Comparison of ENCODE assay signal across 14 mouse cellular contexts in genomic region chr2:160940930-160941709, GRCm38 (mm10). TPM values are rescaled to one million over a fixed set of nuclear protein-coding genes. Genes with fewer than 3 reads are reported as not detected.
DNase-seq lines count a peak whose midpoint lies in the region; ATAC-seq and TF ChIP-seq lines count a peak whose summit lies in the region.
"Had no signal": no experiment of that assay in that cellular context is flagged by ENCODE, and none has a peak within 500 bp of the region (broad histone marks: within the 10 kb centered on the region; RNA-seq: fewer than 3 reads in every experiment).

No protein-coding gene starts in this region.

- H3K79me2 ChIP-seq in C2C12 (ENCODE audit: control insufficient read depth, insufficient read depth): no peaks in the 10 kb centered on the region

- H3K36me3 ChIP-seq in kidney, postnatal 0 days (ENCODE audit: insufficient read depth, low read length): 0 out of 2 replicates have a peak, but pooled peaks cover 3% of the 10 kb centered on the region
- H3K36me3 ChIP-seq in C2C12 (ENCODE audit: control insufficient read depth, insufficient read depth): no peaks in the 10 kb centered on the region
- H3K36me3 ChIP-seq in heart, embryonic 13.5 days: peaks cover 12% of the 10 kb centered on the region; the same call in 1 of the 2 replicates
- H3K36me3 ChIP-seq in midbrain, embryonic 13.5 days: peaks cover 14% of the 10 kb centered on the region

- WGBS in kidney, postnatal 0 days: 55% methylated on average over 17 of the region's 17 CpGs
- WGBS in heart, embryonic 13.5 days: 15% methylated on average over 17 of the region's 17 CpGs
- 75% methylated on average over 17 of the region's 17 CpGs for WGBS in midbrain, embryonic 13.5 days

- no peak for TF ChIP-seq CTCF in gastrocnemius, adult 2 months (IDR thresholded peaks at IDR 0.05)
- peak; percentile 20; the same call in 1 of the 2 replicates for TF ChIP-seq CTCF in kidney, postnatal 0 days (IDR thresholded peaks at IDR 0.05; ENCODE audit: low read depth)
- peak; percentile 6 for TF ChIP-seq CTCF in C2C12 (IDR thresholded peaks at IDR 0.05; ENCODE audit: control insufficient read depth, insufficient read depth, insufficient read length)

- no peak for ATAC-seq in kidney, postnatal 0 days (replicated peaks; ENCODE audit: low FRiP score, low read depth)
- ATAC-seq in heart, embryonic 13.5 days (ENCODE audit: extremely low read depth, insufficient number of reproducible peaks, low FRiP score, low TSS enrichment): peak; percentile 33; the same call in 1 of the 2 replicates
- no peak for ATAC-seq in midbrain, embryonic 13.5 days
- ATAC-seq: CD4-positive, CD25-positive, alpha-beta regulatory T cell, adult 4 months; liver, postnatal 0 days had no signal

- H3K4me2 ChIP-seq in kidney, postnatal 0 days (ENCODE audit: low read length): no peak overlapping the region
- H3K4me2 ChIP-seq in heart, embryonic 13.5 days: peak overlapping the region; percentile 47
- no peak overlapping the region for H3K4me2 ChIP-seq in midbrain, embryonic 13.5 days (replicated peaks)

- H3ac ChIP-seq in C2C12 (ENCODE audit: control insufficient read depth, insufficient read length, low read depth): no peak overlapping the region

- intact Hi-C loops in gastrocnemius, adult 2 months (cut with DNase I): no loop called here

- H3K9me3 ChIP-seq in kidney, postnatal 0 days (replicated peaks; ENCODE audit: low read length): no peaks in the 10 kb centered on the region
- H3K9me3 ChIP-seq in heart, embryonic 13.5 days: no peaks in the 10 kb centered on the region
- H3K9me3 ChIP-seq in midbrain, embryonic 13.5 days: no peaks in the 10 kb centered on the region
- H3K9me3 ChIP-seq: forebrain, embryonic 10.5 days had no signal

- no peaks in the 10 kb centered on the region for H3K79me3 ChIP-seq in C2C12 (ENCODE audit: low read depth)

- H3K4me1 ChIP-seq in kidney, postnatal 0 days (replicated peaks; ENCODE audit: insufficient read depth, low read length): peaks cover 8% of the 10 kb centered on the region; the same call in 1 of the 2 replicates
- H3K4me1 ChIP-seq in heart, embryonic 13.5 days: peaks cover 43% of the 10 kb centered on the region
- H3K4me1 ChIP-seq in midbrain, embryonic 13.5 days (replicated peaks): no peaks in the 10 kb centered on the region

- H3K27me3 ChIP-seq in kidney, postnatal 0 days (ENCODE audit: insufficient read depth, low read length): no peaks in the 10 kb centered on the region
- H3K27me3 ChIP-seq in C2C12 (ENCODE audit: control insufficient read depth, insufficient read depth, insufficient read length): no peaks in the 10 kb centered on the region
- H3K27me3 ChIP-seq in heart, embryonic 13.5 days (replicated peaks): peaks cover 6% of the 10 kb centered on the region; the same call in 1 of the 2 replicates
- H3K27me3 ChIP-seq in midbrain, embryonic 13.5 days: no peaks in the 10 kb centered on the region

- no peak overlapping the region for H3K9ac ChIP-seq in kidney, postnatal 0 days (ENCODE audit: low read depth, low read length)
- 0 out of 2 replicates have a peak overlapping the region, but pooled peaks have one; percentile 25 for H3K9ac ChIP-seq in heart, embryonic 13.5 days
- H3K9ac ChIP-seq in midbrain, embryonic 13.5 days (replicated peaks): no peak overlapping the region
- H3K9ac ChIP-seq: liver, postnatal 0 days had no signal

- H3K4me3 ChIP-seq in gastrocnemius, adult 2 months: no peak overlapping the region
- H3K4me3 ChIP-seq in kidney, postnatal 0 days (replicated peaks; ENCODE audit: low read depth, low read length): no peak overlapping the region
- H3K4me3 ChIP-seq in C2C12 (ENCODE audit: insufficient read depth, poor library complexity, severe bottlenecking): no peak overlapping the region
- H3K4me3 ChIP-seq in heart, embryonic 13.5 days: peak overlapping the region; percentile 6; the same call in 1 of the 2 replicates
- H3K4me3 ChIP-seq in midbrain, embryonic 13.5 days (replicated peaks): no peak overlapping the region
- H3K4me3 ChIP-seq: forebrain, embryonic 10.5 days had no signal

- H3K27ac ChIP-seq in gastrocnemius, adult 2 months: no peak overlapping the region
- no peak overlapping the region for H3K27ac ChIP-seq in kidney, postnatal 0 days
- peak overlapping the region; percentile 61 for H3K27ac ChIP-seq in heart, embryonic 13.5 days (replicated peaks)
- no peak overlapping the region for H3K27ac ChIP-seq in midbrain, embryonic 13.5 days
- H3K27ac ChIP-seq: forebrain, embryonic 10.5 days had no signal

- peak; percentile 41 for DNase-seq in gastrocnemius, adult 2 months
- no peak for DNase-seq in gastrocnemius, postnatal 25 days
- DNase-seq in kidney, postnatal 0 days (ENCODE audit: low spot score): peak; percentile 56
- DNase-seq in kidney, postnatal 36 days: no peak
- DNase-seq in right cerebral cortex, adult 2 months (ENCODE audit: low spot score in 2 of 2): no peak
- DNase-seq: adrenal gland, postnatal 25 days; kidney, postnatal 10 days; liver, postnatal 0 days; right cerebral cortex, postnatal 4 days had no signal

TF ChIP-seq in C2C12, 6 proteins besides CTCF, POLR2A, EP300 and RAD21:
- peak; percentile 95 for TF ChIP-seq MYOD1 (IDR thresholded peaks at IDR 0.05; ENCODE audit: control insufficient read depth, insufficient read length, low read depth)
- TF ChIP-seq FOSL1 (IDR thresholded peaks at IDR 0.05; ENCODE audit: insufficient read depth, low read length, poor library complexity, severe bottlenecking): no peak

RNA-seq across cellular contexts. Expression of gene Emilin3, which starts 29.0 kb away (rescaled TPM):
- under 1 TPM; 0.20 to 0.23 TPM for total RNA-seq in gastrocnemius, adult 2 months (2021)
- total RNA-seq in gastrocnemius, postnatal 25 days (2021): under 1 TPM; 0.21 to 0.79 TPM
- polyA plus RNA-seq in kidney, postnatal 0 days (2015; fragmentation: Nextera tagmentation; extraction: Ambion mirVana): 1.5 and 1.7 TPM in 2 replicates
- polyA plus RNA-seq in C2C12 (2012; fragmentation: generic; extraction: Trizol): 0.02 TPM
- 3.8 and 3.9 TPM in 2 replicates for polyA plus RNA-seq in heart, embryonic 13.5 days (2015; fragmentation: Nextera tagmentation; extraction: Ambion mirVana)
- 0.98 and 1.2 TPM in 2 replicates for polyA plus RNA-seq in midbrain, embryonic 13.5 days (2015; fragmentation: Nextera tagmentation; extraction: Ambion mirVana)
- total RNA-seq: adrenal gland, postnatal 25 days had no signal
- polyA plus RNA-seq: CD4-positive, CD25-positive, alpha-beta regulatory T cell, adult 4 months; liver, postnatal 0 days had no signal

Comparison
In these comparisons a context has a peak if more than half of its experiments do, and no peak if none do; other contexts are left out.
1. DNase-seq: peak in gastrocnemius, adult 2 months (single experiment) and kidney, postnatal 0 days (single experiment); none in gastrocnemius, postnatal 25 days (single experiment), kidney, postnatal 36 days (0 of 2) and right cerebral cortex, adult 2 months (0 of 2).